Mouse (Mus musculus) mouse embryonic stem cell (cell line): Measurements from ENCODE around the gene Stag1.
"Not testable (repeated sequence)": the region's sequence is repeated elsewhere in the genome, so short reads cannot be mapped to it uniquely, and the experiment has no call there.

ENCODE experiments used
- in situ Hi-C, 2 experiments: fragments of 300-500 bp; cut with MboI; formaldehyde crosslinking; loops; 1 replicate in 1 of 2; 3 replicates in 1 of 2; pipeline ENCODE4 v1.14.3; 2019 to 2020; ENCODE audit warnings: low sequenced_read_pairs in 2 of 2, low pct_unique_long_range_greater_than_20kb in 1 of 2, mixed read lengths in 1 of 2; ENCODE audit not compliant: unreplicated experiment in 1 of 2

Gene Stag1

GRCm38 (mm10) chr9:100656058-100656457 lies 58.5 kb downstream of the Stag1 start:
- in situ Hi-C loops = no loop called here

GRCm38 (mm10) chr9:100660587-100660986 lies 63.0 kb downstream of the Stag1 start:
- in situ Hi-C loops = no loop called here

- in situ Hi-C loops = no loop called here
Observed at GRCm38 (mm10) chr9:100663473-100664134, 66.0 kb downstream of the Stag1 start.

DNA sequence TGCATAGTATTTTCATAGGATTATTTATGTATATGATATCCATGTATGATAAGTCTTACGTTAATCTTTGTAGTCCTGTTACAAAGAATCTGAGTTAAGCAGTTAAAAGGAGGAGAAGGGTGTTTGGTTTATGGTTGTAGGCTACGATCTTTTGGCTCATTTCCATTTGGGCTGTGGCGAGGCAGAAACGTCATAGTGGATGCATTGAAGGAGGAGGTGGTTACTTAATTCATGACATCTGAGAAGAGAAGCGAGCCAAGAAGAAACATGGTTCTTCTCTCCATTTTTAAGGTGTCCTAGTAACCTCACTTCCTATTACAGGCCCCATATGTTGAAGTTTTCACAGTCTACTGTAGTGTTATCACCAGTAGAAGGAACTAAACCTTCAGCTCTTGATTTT lies 72.6 kb downstream of the Stag1 start:
- in situ Hi-C loops = no loop called here

DNA sequence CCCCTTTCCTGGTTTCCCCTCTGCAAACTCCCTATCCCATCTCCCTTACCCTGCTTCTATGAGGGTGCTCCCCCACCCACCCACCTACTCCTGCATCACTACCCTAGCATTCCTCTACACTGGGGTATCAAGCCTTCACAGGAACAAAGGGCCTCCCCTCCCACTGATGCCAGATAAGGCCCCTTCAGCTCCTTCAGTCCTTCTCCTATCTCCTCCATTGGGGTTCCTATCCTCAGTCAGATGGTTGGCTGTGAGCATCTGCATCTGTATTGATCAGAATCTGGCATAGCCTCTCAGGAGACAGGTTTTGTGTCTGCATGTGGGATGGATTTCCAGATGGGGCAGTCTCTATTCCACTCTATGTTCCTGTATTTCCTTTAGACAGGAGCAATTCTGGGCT lies 81.4 kb downstream of the Stag1 start:
- in situ Hi-C loops = no loop called here

DNA sequence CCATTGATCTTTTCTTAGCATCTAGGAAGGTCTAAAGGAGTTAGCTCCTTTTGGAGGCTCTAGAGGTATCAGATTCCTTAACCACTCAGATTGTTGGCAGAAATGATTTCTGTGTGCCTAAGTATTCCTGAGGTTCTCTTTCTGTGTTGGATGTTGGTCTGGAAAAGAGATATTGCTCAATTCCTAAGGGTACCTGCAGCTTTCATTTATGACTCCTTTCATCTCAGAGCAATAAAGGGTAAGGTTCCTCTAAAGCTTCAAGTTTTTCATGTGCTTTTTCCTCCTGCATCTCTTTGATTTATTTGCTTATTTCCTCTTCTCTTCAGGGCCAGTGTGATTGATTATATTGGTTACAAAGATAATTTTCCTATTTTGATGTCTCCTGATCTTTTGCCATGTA lies 84.7 kb downstream of the Stag1 start:
- in situ Hi-C loops = no loop called here

GRCm38 (mm10) chr9:100685769-100686487 lies 88.3 kb downstream of the Stag1 start:
- in situ Hi-C loops = no loop called here

DNA sequence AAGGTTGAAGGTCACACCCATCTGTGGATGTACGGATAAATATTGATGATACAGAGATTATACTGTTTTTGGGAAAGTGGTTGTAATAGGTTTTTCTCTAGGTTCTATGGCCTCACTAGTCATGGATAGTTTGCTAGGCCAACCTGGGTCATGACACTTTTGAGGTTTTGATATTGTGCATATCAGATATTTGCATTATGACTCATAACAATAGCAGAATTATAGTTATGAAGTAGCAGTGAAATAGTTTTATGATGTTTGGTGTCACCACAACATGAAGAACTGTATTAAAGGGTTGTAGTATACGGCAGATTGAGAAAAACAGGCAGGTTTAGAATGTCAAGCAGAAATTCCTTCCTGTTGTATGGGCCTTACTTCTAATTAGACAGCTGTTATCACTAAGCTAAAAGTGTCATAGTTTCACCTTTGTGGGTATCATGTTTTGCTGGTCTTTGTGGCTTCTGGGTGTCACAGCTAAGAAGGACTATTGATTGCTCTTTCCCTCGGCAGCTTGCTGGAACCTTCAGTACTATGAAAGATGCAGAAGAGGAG lies 92.2 kb downstream of the Stag1 start:
- in situ Hi-C loops = no loop called here

DNA sequence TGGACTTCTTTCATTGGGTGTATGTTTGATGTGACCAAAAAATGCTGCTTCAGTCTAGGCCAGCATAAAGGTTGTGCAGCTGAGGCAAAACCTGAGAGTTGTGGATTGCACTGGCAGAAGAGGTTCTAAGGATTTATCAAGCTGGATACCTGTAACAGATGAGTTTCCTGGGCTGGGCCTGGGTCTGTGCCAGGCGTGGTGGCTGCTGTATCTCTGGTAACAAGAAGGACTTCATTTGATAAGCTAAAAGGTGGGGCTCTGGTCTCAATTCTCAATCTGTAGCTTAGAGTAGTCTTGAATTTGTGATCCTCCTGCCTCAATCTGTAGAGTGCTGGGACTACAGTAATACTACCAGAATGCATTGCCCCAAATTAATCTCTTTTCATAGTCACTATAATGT lies 94.6 kb downstream of the Stag1 start:
- in situ Hi-C loops = no loop called here

GRCm38 (mm10) chr9:100696537-100696936 lies 98.9 kb downstream of the Stag1 start:
- in situ Hi-C loops = no loop called here

DNA sequence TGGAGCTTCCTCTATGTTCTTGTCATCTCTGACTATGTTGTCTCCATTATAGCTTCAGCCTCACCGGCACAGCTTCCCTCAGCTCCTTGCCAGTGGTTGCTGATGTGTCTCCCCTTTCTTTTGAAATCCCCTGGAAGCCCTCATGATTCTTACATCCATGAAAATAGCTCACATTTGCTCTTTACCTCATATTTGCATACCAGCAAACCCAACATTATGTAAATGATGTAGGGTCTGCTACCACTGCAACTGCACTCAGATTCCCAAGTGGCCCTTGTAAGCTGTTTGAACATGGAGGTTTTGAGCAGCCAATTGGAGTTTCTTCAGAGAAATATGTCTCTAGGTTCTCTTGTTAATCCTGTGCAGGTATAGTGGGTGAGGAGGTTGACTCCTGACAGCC lies 110.0 kb downstream of the Stag1 start:
- in situ Hi-C loops = no loop called here

DNA sequence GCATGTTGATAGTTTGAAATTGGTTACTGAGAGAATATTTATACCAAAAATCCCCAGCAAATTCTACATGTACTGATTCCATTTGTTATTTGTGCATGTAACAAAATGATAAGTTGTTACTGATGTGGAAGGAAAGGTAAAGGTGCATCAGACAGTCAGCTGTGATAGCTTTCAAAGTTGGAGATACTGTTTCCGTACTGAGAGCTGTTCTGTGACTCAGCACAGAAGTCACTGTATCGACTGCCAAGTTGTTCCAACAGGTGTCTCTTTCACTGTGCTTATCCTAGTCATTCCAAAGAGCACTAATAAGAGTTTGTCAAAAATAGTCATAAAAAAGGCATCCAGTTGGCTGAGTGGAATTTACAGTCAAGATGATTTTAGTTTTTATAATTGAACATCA lies 114.1 kb downstream of the Stag1 start:
- in situ Hi-C loops = no loop called here

- in situ Hi-C loops = not testable (repeated sequence)
Observed at GRCm38 (mm10) chr9:100724832-100725231, 127.2 kb downstream of the Stag1 start.

DNA sequence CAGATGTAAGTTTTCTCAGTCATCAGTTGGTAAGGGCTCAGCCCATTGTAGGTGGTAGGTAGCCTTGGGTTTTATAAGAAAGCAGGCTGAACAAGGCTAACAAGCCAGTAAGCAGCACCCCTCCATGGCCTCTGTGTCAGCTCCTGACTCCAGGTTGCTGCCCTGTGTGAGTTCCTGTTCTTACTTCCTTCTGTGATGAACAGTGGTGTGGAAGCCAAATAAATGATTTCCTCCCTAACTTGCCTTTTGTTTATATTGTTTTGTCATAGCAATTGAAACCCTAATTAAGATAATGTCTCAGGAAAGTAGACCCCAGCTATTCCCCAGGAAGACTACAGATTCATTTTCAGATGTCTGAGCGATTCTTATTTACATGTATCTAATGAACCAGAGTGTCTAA lies 134.2 kb downstream of the Stag1 start:
- in situ Hi-C loops = no loop called here

GRCm38 (mm10) chr9:100733907-100734440 lies 136.4 kb downstream of the Stag1 start:
- in situ Hi-C loops = no loop called here

DNA sequence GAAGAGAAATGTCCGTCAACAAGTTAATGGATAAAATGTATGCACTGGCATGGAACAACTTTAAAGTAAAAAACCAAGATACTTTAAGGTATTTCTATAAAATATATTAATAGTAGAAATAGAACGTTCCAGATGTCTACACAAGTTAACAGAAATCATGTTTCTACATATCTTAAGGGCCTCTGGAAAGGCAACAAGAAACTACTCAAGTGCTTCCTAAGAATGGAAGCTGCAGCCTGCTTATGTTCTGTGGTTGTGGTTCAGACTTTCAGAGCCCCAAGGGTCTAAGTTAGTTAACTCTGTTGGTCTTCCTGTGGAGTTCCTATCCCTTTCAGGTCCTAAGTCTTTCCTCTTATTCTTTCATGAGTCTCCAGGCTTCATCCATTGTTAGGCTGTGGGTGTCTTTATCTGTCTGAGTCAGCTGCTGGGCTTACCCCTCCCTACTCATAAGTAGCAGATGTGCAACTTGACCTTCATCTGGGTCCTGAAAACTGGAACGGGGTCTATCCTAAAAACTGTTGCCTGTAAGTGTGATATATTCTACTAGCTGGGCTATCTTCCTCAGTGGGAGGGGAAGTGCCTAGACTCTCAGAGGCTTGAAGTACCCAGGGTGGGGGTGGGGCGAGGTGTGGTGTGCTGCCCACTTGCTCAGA lies 138.5 kb downstream of the Stag1 start:
- in situ Hi-C loops = no loop called here

DNA sequence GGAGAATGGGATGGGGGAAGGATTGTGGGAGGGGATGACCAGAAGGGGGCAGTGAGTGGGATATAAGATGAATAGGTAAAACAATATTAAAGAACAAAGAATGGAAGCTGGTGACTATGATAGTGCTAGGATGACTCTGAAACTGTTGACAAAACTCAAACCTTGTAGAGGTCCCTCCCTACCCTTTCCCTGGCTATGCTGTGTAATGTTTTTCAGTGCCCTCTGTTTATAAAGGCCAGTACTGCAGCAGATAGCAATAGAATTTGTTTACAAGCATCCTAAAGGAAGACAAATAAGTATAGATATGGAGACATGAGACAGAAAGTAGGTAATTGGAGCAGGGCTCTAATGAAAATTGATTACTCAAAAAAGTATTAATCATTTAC lies 139.0 kb downstream of the Stag1 start:
- in situ Hi-C loops = no loop called here

- in situ Hi-C loops = not testable (repeated sequence)
Observed at GRCm38 (mm10) chr9:100777238-100777637, 179.6 kb downstream of the Stag1 start.

DNA sequence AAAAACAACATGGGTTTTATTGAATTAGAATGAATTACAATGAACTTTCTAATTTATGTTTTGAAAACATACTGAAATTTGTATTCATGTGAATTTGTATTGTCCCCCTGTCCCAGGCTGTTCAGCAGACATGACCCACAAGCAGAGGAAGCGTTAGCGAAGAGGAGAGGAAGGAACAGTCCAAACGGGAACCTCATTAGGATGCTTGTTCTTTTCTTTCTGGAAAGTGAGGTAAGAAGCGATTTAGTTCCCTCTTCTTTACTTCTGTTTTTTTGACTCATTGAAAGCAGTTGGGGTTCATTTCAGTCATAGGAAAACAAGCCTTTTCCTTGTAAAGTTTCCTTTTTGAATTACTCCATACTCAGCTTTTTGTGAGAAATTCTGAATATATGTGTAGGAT lies 268.4 kb downstream of the Stag1 start:
- in situ Hi-C loops = no loop called here
